Mouse (Mus musculus) activated CD4-positive, CD25-positive, alpha-beta regulatory T cell, adult 4 months (primary cell): Measurements from ENCODE around the gene Bcl11b. TPM values are rescaled to one million over a fixed set of nuclear protein-coding genes. Genes with fewer than 3 reads are reported as not detected.

Experiments
- ATAC-seq: one replicate; pipeline ENCODE4 v1.8.0; 2017
- polyA plus RNA-seq, 2 experiments: library from polyadenylated mRNA; unstranded; fragments of 100-300 nt; shearing (Covaris generic); gene quantifications; one replicate each; pipeline ENCODE4 v1.2.1; 2017

Bcl11b gene
- polyA plus RNA-seq, 2 experiments from 2014 or later = 36.1 to 38.4 TPM

DNA sequence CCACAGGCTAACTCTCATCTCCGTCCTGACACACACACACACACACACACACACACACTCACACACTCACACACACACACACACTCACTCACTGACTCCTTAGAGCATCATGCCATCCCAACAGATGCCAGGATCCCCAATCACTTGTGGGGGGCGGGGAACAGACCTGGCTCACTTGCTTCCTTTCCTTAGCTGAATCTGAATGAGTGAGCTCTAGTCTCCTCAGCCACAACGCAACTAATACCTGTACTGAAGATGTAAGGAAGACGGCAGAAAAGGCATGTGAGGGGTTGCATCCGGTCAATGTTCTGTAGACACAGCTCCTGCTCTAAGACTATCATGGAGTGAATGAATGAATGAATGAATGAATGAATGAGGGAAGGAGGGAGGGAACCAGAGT, 71.9 kb downstream of the Bcl11b start:
- ATAC-seq = peak; percentile 16

- peak; percentile 25 for ATAC-seq
Observed at GRCm38 (mm10) chr12:107930611-107931350, 72.6 kb downstream of the Bcl11b start.

DNA sequence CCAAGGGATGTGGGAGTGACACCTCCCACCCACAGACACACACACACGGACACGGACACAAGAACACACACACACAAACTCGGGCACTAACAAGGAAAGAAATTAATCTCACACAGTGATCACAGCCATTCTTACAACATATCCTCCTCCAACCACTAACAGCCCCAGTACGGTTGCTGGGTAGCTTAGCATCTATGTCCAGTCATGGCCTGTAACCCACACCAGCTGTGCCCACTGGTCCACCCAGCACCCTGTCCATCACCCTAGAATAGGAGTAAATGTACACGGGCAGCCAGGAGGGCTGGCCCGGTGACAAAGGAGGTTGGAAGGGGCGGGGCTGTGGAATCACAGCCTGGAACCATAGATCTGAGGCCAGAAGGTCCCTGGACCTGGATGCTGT, 74.5 kb downstream of the Bcl11b start:
- no peak for ATAC-seq

- no peak for ATAC-seq
Observed at GRCm38 (mm10) chr12:107928464-107928901, 74.9 kb downstream of the Bcl11b start.

GRCm38 (mm10) chr12:107927961-107928431, 75.4 kb downstream of the Bcl11b start:
- peak; percentile 58 for ATAC-seq

GRCm38 (mm10) chr12:107926074-107926855, 77.1 kb downstream of the Bcl11b start:
- ATAC-seq = no peak

DNA sequence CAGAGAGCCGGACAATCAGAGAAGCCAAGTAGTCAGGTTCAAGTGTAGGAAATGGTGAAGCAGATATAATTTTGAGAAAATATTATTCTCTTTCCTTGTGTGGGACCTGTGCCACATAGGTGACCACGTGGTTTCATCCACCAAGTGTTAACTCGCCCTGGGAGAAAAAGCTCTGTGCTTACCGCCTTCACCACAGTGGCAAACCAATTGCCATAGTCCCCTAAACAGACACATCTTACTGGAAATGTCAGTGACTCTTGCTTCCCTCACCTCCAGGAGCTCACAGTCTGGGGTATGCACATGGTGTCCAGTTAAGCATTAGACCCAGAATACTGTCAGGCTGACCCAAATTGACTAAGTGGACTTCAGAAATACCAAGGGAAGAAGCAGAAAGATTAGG, 78.7 kb downstream of the Bcl11b start:
- no peak for ATAC-seq

- no peak for ATAC-seq
Observed at GRCm38 (mm10) chr12:107923963-107924362, 79.4 kb downstream of the Bcl11b start.

DNA sequence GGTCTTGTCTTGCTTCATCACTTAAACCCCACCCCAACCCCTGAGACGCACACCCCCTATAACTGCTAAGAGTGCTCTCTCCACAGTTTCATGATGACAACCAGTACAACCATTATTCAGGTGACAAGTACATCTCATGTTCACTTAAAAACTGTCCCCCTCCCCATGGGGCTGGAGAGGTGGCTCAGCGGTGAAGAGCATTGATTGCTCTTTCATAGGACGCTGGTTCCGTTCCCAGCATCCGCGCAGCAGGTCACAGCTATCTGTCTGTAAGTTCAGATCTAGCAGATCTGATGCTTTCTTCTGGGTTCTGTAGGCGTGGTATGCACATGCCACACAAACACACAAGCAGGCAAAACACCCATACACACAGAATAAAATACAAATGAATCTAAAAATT, 81.2 kb downstream of the Bcl11b start:
- ATAC-seq = no peak

- peak; percentile 37 for ATAC-seq
Observed at GRCm38 (mm10) chr12:107921566-107921965, 81.8 kb downstream of the Bcl11b start.

GRCm38 (mm10) chr12:107921154-107921553, 82.2 kb downstream of the Bcl11b start:
- peak; percentile 26 for ATAC-seq

- no peak for ATAC-seq
Observed at GRCm38 (mm10) chr12:107920716-107921115, 82.7 kb downstream of the Bcl11b start.

- ATAC-seq = peak; percentile 23
Observed at GRCm38 (mm10) chr12:107920076-107920475, 83.3 kb downstream of the Bcl11b start.

DNA sequence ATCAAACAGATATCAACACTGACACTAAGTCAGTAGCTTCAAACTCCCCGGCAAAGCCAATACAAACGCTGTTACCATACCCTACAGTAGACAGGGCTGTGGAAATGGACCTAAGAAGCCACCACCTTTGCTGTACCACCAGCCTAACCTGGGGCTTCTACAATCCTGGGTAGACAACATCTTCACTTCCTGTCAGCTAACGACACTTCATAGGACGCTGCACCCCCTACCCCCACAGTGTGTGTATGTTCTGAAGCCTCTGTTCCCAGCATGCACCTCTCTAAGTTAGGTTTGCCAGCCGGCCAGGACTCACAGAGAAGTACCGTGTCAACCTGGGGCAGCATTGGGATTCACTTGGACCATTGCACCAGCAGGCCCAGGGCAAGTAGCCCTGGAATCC, 84.6 kb downstream of the Bcl11b start:
- peak; percentile 46 for ATAC-seq

- no peak for ATAC-seq
Observed at GRCm38 (mm10) chr12:107916008-107916407, 87.4 kb downstream of the Bcl11b start.

DNA sequence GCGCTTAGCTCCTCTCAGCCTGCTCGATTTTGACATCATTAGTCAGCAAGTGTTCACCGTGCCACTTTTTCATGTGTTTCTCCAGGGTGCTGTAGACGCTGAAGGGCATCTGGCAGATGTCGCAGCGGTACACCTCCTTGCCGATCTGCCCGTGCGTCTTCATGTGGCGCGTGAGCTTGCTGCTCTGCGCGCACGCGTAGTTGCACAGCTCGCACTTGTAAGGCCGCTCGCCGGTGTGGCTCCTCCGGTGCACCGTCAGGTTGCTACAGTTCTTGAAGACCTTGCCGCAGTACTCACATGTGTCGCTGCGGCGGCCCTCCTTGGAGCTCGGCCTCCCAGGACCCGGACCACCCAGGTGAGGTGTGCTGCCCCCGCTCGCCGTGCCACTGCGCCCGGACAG, 88.0 kb downstream of the Bcl11b start:
- ATAC-seq = no peak

DNA sequence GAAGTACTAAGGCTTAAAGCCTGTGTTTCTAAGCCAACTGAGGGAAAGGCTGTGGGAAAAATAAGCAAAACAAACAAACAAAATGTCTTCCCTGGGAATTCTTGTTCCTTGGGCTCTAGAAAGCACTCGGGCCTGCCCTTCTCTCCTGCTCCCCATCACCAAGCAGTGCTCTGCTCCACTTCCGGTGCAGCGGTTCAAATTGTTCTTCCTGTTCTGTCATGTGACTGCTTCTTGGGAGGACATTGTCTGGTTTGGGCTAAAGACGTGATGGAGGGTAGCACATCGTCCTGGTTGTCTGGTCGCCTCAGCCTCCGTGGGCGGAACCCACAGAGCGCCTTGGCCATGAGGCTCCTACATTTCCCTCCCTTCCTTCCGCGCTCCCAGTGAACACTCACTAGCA, 94.6 kb downstream of the Bcl11b start:
- ATAC-seq = peak; percentile 68

- no peak for ATAC-seq
Observed at GRCm38 (mm10) chr12:107905333-107905732, 98.1 kb downstream of the Bcl11b start.

DNA sequence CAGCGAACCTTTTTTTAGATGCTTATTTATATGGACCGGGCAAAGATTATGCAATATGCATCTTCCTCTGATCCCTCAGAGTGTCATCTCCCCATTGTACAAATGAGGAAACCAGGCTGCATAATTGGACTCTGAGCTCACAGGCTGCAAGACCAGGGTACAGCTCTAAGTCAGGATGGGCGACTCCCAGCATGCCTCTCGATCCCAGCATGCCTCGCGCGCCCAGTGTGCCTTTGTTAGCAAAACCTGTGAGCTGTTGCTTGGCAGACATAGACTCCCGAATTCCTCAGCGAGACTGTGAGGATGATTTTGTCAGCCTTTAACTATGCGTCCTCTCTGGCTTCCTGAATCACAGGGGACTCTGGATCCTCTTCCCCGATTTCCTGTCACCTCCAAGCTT, 98.9 kb downstream of the Bcl11b start:
- no peak for ATAC-seq

- no peak for ATAC-seq
Observed at GRCm38 (mm10) chr12:107903949-107904348, 99.5 kb downstream of the Bcl11b start.

DNA sequence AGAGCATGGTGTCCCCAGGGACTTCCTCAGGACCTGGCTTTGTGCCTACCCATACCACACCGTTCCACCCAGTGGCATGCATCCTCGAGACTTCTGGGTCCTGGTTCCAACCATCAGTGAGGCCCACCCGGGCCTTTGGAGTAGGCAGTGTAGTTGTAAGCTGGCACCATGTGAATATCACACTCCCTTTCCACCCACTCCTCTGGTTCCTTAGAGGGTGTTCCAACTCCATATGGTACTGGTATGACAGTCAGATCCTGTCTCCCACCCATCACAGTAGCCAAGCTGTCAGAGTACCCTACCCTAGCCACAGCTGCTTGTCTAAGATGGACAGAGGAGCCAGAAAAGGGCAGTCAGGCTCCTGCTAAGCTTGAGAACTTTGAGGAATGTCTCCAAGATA, 112.0 kb downstream of the Bcl11b start:
- no peak for ATAC-seq

DNA sequence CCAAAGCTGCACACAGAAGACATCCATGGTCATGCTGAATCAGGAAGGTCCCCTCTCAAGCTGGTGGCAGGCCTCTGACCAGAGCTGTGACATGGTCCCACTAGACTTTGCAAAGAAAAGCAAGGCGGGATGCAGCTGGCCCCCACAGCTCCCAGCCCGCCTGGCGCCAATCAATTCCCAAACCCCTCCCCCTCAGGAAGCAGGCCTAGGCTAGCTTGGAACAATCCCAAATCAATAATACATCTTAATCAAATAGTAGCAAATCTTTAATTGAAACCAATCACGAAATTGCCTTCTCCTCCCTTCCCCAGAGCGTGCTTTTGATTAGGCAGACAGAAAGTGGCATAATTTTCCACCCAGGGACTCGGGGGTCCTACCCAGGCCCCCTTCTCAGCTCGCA, 113.1 kb downstream of the Bcl11b start:
- ATAC-seq = no peak

- ATAC-seq = no peak
Observed at GRCm38 (mm10) chr12:107889841-107890240, 113.6 kb downstream of the Bcl11b start.

DNA sequence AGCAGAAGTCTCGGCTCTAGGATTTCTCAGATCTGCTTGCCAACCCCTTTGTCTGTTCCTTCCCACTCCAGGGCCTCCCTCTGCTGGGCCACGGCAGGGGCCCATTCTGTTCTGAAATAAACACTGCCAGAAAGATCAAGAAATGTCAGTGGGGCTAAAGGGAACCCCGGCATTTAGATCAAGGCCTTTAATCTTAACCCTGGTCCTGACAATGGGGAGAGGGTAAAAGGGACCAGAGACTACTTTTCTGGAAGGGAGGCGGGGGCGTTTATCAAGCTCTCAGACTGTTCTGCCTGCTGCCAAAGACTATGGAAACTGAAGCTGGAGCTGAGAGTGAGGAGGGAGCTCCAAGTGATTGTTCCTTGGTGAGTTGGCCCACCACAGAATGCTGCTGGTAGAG, 114.8 kb downstream of the Bcl11b start:
- no peak for ATAC-seq
